Mouse (Mus musculus) brain, embryonic 14.5 days (tissue): ENCODE data around the gene Gtf2f2.

Experiments
- CTCF ChIP-seq: fragments of 200-500 bp; IDR thresholded peaks from 2 replicates; pipeline ENCODE4 v1.5.1; 2012; ENCODE audit warnings: inconsistent platforms, mild to moderate bottlenecking, moderate library complexity, borderline replicate concordance; ENCODE audit not compliant: insufficient read depth, insufficient read length; ENCODE audit errors: extremely low read depth
- POLR2A ChIP-seq: fragments of 200-500 bp; IDR thresholded peaks from 2 replicates; pipeline ENCODE4 v1.6.1; 2012; ENCODE audit warnings: mild to moderate bottlenecking, inconsistent platforms, borderline replicate concordance; ENCODE audit not compliant: poor library complexity, insufficient read depth, insufficient read length, severe bottlenecking; ENCODE audit errors: extremely low read depth

DNA sequence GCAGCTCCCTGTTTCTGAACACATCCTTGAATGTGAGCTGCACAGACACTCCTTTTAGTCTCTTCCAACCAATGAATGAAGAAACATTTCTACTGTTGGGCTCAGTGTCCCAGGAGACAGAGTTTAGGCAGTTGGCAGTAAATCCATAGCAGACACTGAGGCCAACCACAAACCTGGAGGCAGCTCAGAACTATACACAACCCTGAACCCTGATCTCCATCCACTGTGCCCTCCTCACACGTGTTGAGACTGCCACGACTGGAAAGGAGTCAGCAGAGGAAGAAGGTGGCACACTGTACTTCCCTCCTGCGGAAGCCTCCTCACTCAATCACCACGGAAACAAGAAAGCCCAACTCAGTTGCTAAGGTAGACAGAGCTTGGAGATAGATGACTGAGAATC, 25.6 kb downstream of the Gtf2f2 start:
- no peak for TF ChIP-seq CTCF
- no peak for TF ChIP-seq POLR2A
